Mouse (Mus musculus): ENCODE measurements around the gene Sirt6. TPM values are rescaled to one million over a fixed set of nuclear protein-coding genes. Genes with fewer than 3 reads are reported as not detected.
A peak's percentile ranks its signal among the peaks of the same experiment; 100 is the strongest.

The Sirt6 gene
- total and polyA plus RNA-seq, 2 experiments from 2014 or later = 16.2 to 24.7 TPM

- H3K36me3 ChIP-seq (replicated peaks; ENCODE audit: control insufficient read depth, insufficient read depth, low read length) = no peaks in the 10 kb centered on the region
- ATAC-seq (ENCODE audit: insufficient read depth, low read depth) = peak; percentile 89
- peak; percentile 99 for DNase-seq (ENCODE audit: low spot score)
- H3K4me3 ChIP-seq (ENCODE audit: low read depth, low read length) = peak within 1 kb of the TSS; percentile 51
- WGBS = 1% methylated on average over 39 of the region's 39 CpGs
- peak within 1 kb of the TSS; percentile 45 for H3K9ac ChIP-seq (replicated peaks; ENCODE audit: low read depth, low read length)
- no peaks in the 10 kb centered on the region for H3K27me3 ChIP-seq (ENCODE audit: control insufficient read depth, insufficient read depth, low read length)
- peaks cover 10% of the 10 kb centered on the region; the same call in 1 of the 2 replicates for H3K4me1 ChIP-seq (ENCODE audit: control insufficient read depth, insufficient read depth)
- H3K4me2 ChIP-seq (ENCODE audit: low read depth, low read length) = peak within 1 kb of the TSS; percentile 78
- no peaks in the 10 kb centered on the region for H3K9me3 ChIP-seq (replicated peaks; ENCODE audit: control insufficient read depth, low read length)
- H3K27ac ChIP-seq (ENCODE audit: low read depth) = peak within 1 kb of the TSS; percentile 95
- TF ChIP-seq EP300 (IDR thresholded peaks at IDR 0.05; ENCODE audit: low read depth) (peak; percentile 59; the same call in 1 of the 2 replicates), CTCF (IDR thresholded peaks at IDR 0.05; ENCODE audit: low read depth) (no peak)
Observed at GRCm38 (mm10) chr10:81605974-81606751, 21.4 kb downstream of the Sirt6 start, which contains the start of gene BC025920. BC025920 (plus strand) TSS chr10:81606270.

- no peaks in the 10 kb centered on the region for H3K9me3 ChIP-seq (replicated peaks; ENCODE audit: control insufficient read depth, low read length)
Observed at GRCm38 (mm10) chr10:81605666-81605973, 22.0 kb downstream of the Sirt6 start.

GRCm38 (mm10) chr10:81604968-81605665 is 22.5 kb downstream of the Sirt6 start:
- Histone ChIP-seq H3K4me1 (ENCODE audit: control insufficient read depth, insufficient read depth) (peaks cover 17% of the 10 kb centered on the region), H3K4me3 (ENCODE audit: low read depth, low read length) (peak overlapping the region; percentile 37), H3K4me2 (ENCODE audit: low read depth, low read length) (peak overlapping the region; percentile 78), H3K9ac (replicated peaks; ENCODE audit: low read depth, low read length) (no peak overlapping the region), H3K27ac (ENCODE audit: low read depth) (peak overlapping the region; percentile 84), H3K9me3 (replicated peaks; ENCODE audit: control insufficient read depth, low read length) (no peaks in the 10 kb centered on the region), H3K27me3 (ENCODE audit: control insufficient read depth, insufficient read depth, low read length) (no peaks in the 10 kb centered on the region), H3K36me3 (replicated peaks; ENCODE audit: control insufficient read depth, insufficient read depth, low read length) (no peaks in the 10 kb centered on the region)
- DNase-seq (ENCODE audit: low spot score) (peak; percentile 87), ATAC-seq (ENCODE audit: insufficient read depth, low read depth) (peak; percentile 36)
- WGBS = 17% methylated on average over 29 of the region's 29 CpGs
- TF ChIP-seq EP300 (IDR thresholded peaks at IDR 0.05; ENCODE audit: low read depth) (no peak), CTCF (IDR thresholded peaks at IDR 0.05; ENCODE audit: low read depth) (peak; percentile 89)

More at GRCm38 (mm10) chr10:81605666-81605973, 22.0 kb downstream of the Sirt6 start:
- Histone ChIP-seq H3K36me3 (replicated peaks; ENCODE audit: control insufficient read depth, insufficient read depth, low read length) (no peaks in the 10 kb centered on the region), H3K27ac (ENCODE audit: low read depth) (peak overlapping the region; percentile 84), H3K4me3 (ENCODE audit: low read depth, low read length) (peak overlapping the region; percentile 37), H3K4me1 (ENCODE audit: control insufficient read depth, insufficient read depth) (peaks cover 12% of the 10 kb centered on the region), H3K9ac (replicated peaks; ENCODE audit: low read depth, low read length) (no peak overlapping the region), H3K27me3 (ENCODE audit: control insufficient read depth, insufficient read depth, low read length) (no peaks in the 10 kb centered on the region), H3K4me2 (ENCODE audit: low read depth, low read length) (peak overlapping the region; percentile 78)
- TF ChIP-seq EP300 (IDR thresholded peaks at IDR 0.05; ENCODE audit: low read depth) = no peak
- no peak for TF ChIP-seq CTCF (IDR thresholded peaks at IDR 0.05; ENCODE audit: low read depth)
- DNase-seq (ENCODE audit: low spot score) (no peak), ATAC-seq (ENCODE audit: insufficient read depth, low read depth) (no peak)
- WGBS = 2% methylated on average over 14 of the region's 14 CpGs

GRCm38 (mm10) chr10:81604019-81604967 is 23.3 kb downstream of the Sirt6 start:
- 69% methylated on average over 12 of the region's 12 CpGs for WGBS
- Histone ChIP-seq H3K4me2 (ENCODE audit: low read depth, low read length) (peak overlapping the region; percentile 78), H3K27ac (ENCODE audit: low read depth) (no peak overlapping the region), H3K27me3 (ENCODE audit: control insufficient read depth, insufficient read depth, low read length) (no peaks in the 10 kb centered on the region), H3K4me1 (ENCODE audit: control insufficient read depth, insufficient read depth) (peaks cover 20% of the 10 kb centered on the region), H3K36me3 (replicated peaks; ENCODE audit: control insufficient read depth, insufficient read depth, low read length) (no peaks in the 10 kb centered on the region), H3K9me3 (replicated peaks; ENCODE audit: control insufficient read depth, low read length) (no peaks in the 10 kb centered on the region), H3K4me3 (ENCODE audit: low read depth, low read length) (no peak overlapping the region), H3K9ac (replicated peaks; ENCODE audit: low read depth, low read length) (no peak overlapping the region)
- TF ChIP-seq EP300 (IDR thresholded peaks at IDR 0.05; ENCODE audit: low read depth) = no peak
- TF ChIP-seq CTCF (IDR thresholded peaks at IDR 0.05; ENCODE audit: low read depth) = no peak
- no peak for DNase-seq (ENCODE audit: low spot score)
- no peak for ATAC-seq (ENCODE audit: insufficient read depth, low read depth)

- no peak overlapping the region for H3K9ac ChIP-seq (replicated peaks; ENCODE audit: low read depth, low read length)
- TF ChIP-seq EP300 (IDR thresholded peaks at IDR 0.05; ENCODE audit: low read depth) = no peak
- peak; percentile 73 for TF ChIP-seq CTCF (IDR thresholded peaks at IDR 0.05; ENCODE audit: low read depth)
- H3K27ac ChIP-seq (ENCODE audit: low read depth) = peak overlapping the region; percentile 22; the same call in 1 of the 2 replicates
- no peak overlapping the region for H3K4me3 ChIP-seq (ENCODE audit: low read depth, low read length)
- peaks cover 25% of the 10 kb centered on the region for H3K4me1 ChIP-seq (ENCODE audit: control insufficient read depth, insufficient read depth)
- H3K27me3 ChIP-seq (ENCODE audit: control insufficient read depth, insufficient read depth, low read length) = no peaks in the 10 kb centered on the region
- no peaks in the 10 kb centered on the region for H3K9me3 ChIP-seq (replicated peaks; ENCODE audit: control insufficient read depth, low read length)
- 20% methylated on average over 4 of the region's 4 CpGs for WGBS
- no peak for ATAC-seq (ENCODE audit: insufficient read depth, low read depth)
- no peaks in the 10 kb centered on the region for H3K36me3 ChIP-seq (replicated peaks; ENCODE audit: control insufficient read depth, insufficient read depth, low read length)
- DNase-seq (ENCODE audit: low spot score) = peak; percentile 91
- H3K4me2 ChIP-seq (ENCODE audit: low read depth, low read length) = no peak overlapping the region
Observed at GRCm38 (mm10) chr10:81602741-81603151, 24.9 kb downstream of the Sirt6 start.

All from heart, postnatal 0 days (tissue).